Mouse (Mus musculus) G1E (cell line): ENCODE data around the gene Stx8.

ENCODE experiments used
- CTCF ChIP-seq: IDR thresholded peaks from 2 replicates; pipeline ENCODE4 v1.5.1; 2012; ENCODE audit warnings: low read depth, low read length, inconsistent platforms, mixed read lengths
- GATA1 ChIP-seq: IDR thresholded peaks from 2 replicates; pipeline ENCODE4 v1.6.1; 2012; ENCODE audit warnings: borderline replicate concordance, low read length, inconsistent platforms, mixed read lengths
- TAL1 ChIP-seq: conservative IDR thresholded peaks from 2 replicates; pipeline ENCODE4 v1.6.1; 2012; ENCODE audit warnings: low read depth, low read length, inconsistent platforms, mixed read lengths

DNA sequence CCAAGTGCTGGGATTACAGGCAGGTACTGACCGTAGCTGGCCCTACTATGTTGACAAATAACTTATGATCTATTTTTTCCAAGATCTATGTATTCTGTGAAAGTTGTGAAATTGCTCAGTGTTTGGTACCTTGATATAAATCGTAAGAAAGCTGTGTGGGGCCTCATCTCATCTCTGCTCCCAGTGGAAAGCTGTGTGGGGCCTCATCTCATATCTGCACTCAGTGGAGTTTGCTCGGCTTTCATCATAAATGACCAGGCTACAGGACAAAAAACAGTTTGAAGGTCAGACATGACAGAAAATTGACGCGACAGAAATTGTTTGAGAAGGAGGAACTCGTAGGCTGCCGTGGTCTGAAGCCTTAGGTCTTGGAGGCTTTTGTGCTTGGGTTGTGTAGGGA, 56.0 kb downstream of the Stx8 start:
- no peak for TF ChIP-seq TAL1
- TF ChIP-seq GATA1: no peak
- TF ChIP-seq CTCF: no peak
